Mouse (Mus musculus): ENCODE data around the gene Laptm4a.

Laptm4a gene

GRCm38 (mm10) chr12:8921394-8922368 is at the start of gene Laptm4a:
TSS of gene Laptm4a (plus strand) at chr12:8921664.
- in situ Hi-C loops (cut with MboI; ENCODE audit: low sequenced_read_pairs): no loop called here

- in situ Hi-C loops (cut with MboI; ENCODE audit: low sequenced_read_pairs): no loop called here
Observed at GRCm38 (mm10) chr12:8875583-8875982, 45.9 kb upstream of the Laptm4a start.

GRCm38 (mm10) chr12:8876865-8877264 is 44.6 kb upstream of the Laptm4a start:
- in situ Hi-C loops (cut with MboI; ENCODE audit: low sequenced_read_pairs): no loop called here

GRCm38 (mm10) chr12:8877413-8877812 is 44.1 kb upstream of the Laptm4a start:
- in situ Hi-C loops (cut with MboI; ENCODE audit: low sequenced_read_pairs): no loop called here

GRCm38 (mm10) chr12:8878752-8879151 is 42.7 kb upstream of the Laptm4a start:
- in situ Hi-C loops (cut with MboI; ENCODE audit: low sequenced_read_pairs): no loop called here

- in situ Hi-C loops (cut with MboI; ENCODE audit: low sequenced_read_pairs): no loop called here
Observed at GRCm38 (mm10) chr12:8879389-8879788, 42.1 kb upstream of the Laptm4a start.

GRCm38 (mm10) chr12:8881736-8882135 is 39.7 kb upstream of the Laptm4a start:
- in situ Hi-C loops (cut with MboI; ENCODE audit: low sequenced_read_pairs): no loop called here

- in situ Hi-C loops (cut with MboI; ENCODE audit: low sequenced_read_pairs): no loop called here
Observed at GRCm38 (mm10) chr12:8882376-8882775, 39.1 kb upstream of the Laptm4a start.

- in situ Hi-C loops (cut with MboI; ENCODE audit: low sequenced_read_pairs): loop anchor here (5.0 kb wide), 1 partner anchor 123 kb away; no protein-coding TSS in a partner anchor
Observed at GRCm38 (mm10) chr12:8884426-8885145, 36.9 kb upstream of the Laptm4a start.

- in situ Hi-C loops (cut with MboI; ENCODE audit: low sequenced_read_pairs): loop anchor here (5.0 kb wide), 1 partner anchor 122 kb away; no protein-coding TSS in a partner anchor
Observed at GRCm38 (mm10) chr12:8885146-8885543, 36.3 kb upstream of the Laptm4a start.

- in situ Hi-C loops (cut with MboI; ENCODE audit: low sequenced_read_pairs): loop anchor here (5.0 kb wide), 1 partner anchor 121 kb away; no protein-coding TSS in a partner anchor
Observed at GRCm38 (mm10) chr12:8885950-8886349, 35.5 kb upstream of the Laptm4a start.

- in situ Hi-C loops (cut with MboI; ENCODE audit: low sequenced_read_pairs): loop anchor here (5.0 kb wide), 1 partner anchor 119 kb away; no protein-coding TSS in a partner anchor
Observed at GRCm38 (mm10) chr12:8888445-8888844, 33.0 kb upstream of the Laptm4a start.

GRCm38 (mm10) chr12:8889117-8889665 is 32.3 kb upstream of the Laptm4a start:
- in situ Hi-C loops (cut with MboI; ENCODE audit: low sequenced_read_pairs): loop anchor here (5.0 kb wide), 1 partner anchor 118 kb away; no protein-coding TSS in a partner anchor

- in situ Hi-C loops (cut with MboI; ENCODE audit: low sequenced_read_pairs): no loop called here
Observed at GRCm38 (mm10) chr12:8892876-8893532, 28.5 kb upstream of the Laptm4a start.

GRCm38 (mm10) chr12:8897140-8897539 is 24.3 kb upstream of the Laptm4a start:
- in situ Hi-C loops (cut with MboI; ENCODE audit: low sequenced_read_pairs): no loop called here

- in situ Hi-C loops (cut with MboI; ENCODE audit: low sequenced_read_pairs): no loop called here
Observed at GRCm38 (mm10) chr12:8898879-8899785, 22.3 kb upstream of the Laptm4a start.

- in situ Hi-C loops (cut with MboI; ENCODE audit: low sequenced_read_pairs): no loop called here
Observed at GRCm38 (mm10) chr12:8900107-8900698, 21.3 kb upstream of the Laptm4a start.

- in situ Hi-C loops (cut with MboI; ENCODE audit: low sequenced_read_pairs): no loop called here
Observed at GRCm38 (mm10) chr12:8900919-8901663, 20.4 kb upstream of the Laptm4a start.
